Mouse (Mus musculus): ENCODE measurements around the gene Slc22a4.

DNA sequence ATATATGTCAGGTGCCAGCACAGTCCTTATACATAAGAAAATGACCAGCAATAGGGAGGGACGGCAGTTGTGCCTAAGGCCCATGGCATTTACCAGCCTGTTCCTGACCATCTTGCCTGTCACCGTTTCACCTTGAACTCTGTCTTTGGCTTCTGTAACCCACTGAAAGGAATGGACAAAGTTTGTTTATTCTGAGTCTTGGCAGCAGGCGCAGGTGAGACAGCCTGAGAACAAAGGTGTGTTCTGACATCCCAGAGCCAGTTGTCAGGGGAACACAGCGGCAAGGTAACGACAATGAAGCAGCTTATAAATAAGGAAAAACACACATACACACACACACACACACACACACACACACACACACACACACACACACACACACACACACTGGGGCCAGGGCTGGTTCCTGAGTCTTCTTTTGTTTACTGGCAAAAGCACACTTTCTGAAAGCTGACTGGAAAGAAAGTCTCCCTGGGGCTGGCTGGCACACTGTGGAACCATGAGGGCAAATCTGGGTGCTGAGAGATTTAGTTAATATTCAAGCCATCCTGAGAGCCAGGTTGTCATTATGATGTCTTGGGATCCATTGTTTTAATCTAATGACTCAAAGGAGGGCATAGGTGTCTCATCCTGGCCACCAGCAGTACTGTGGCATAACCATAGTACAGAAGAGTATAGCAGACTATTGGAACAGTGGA lies 6.3 kb downstream of the Slc22a4 start:
- TF ChIP-seq CTCF (IDR thresholded peaks at IDR 0.05) (no peak), POLR2A (IDR thresholded peaks at IDR 0.05; ENCODE audit: insufficient read depth, low read depth, low read length) (no peak), EP300 (IDR thresholded peaks at IDR 0.05; ENCODE audit: insufficient read depth, low read depth, low read length) (no peak)
